Mouse (Mus musculus): ENCODE results near the gene P3h4.

GRCm38 (mm10) chr11:100408835-100409462, 5.7 kb downstream of the P3h4 start:
- no peak for TF ChIP-seq CTCF (IDR thresholded peaks at IDR 0.05; ENCODE audit: control insufficient read depth, insufficient read depth, low read length)
- TF ChIP-seq POLR2A (IDR thresholded peaks at IDR 0.05; ENCODE audit: borderline replicate concordance, control insufficient read depth, low read depth, low read length), result no peak
